Mouse (Mus musculus): ENCODE results near the gene Arel1.

DNA sequence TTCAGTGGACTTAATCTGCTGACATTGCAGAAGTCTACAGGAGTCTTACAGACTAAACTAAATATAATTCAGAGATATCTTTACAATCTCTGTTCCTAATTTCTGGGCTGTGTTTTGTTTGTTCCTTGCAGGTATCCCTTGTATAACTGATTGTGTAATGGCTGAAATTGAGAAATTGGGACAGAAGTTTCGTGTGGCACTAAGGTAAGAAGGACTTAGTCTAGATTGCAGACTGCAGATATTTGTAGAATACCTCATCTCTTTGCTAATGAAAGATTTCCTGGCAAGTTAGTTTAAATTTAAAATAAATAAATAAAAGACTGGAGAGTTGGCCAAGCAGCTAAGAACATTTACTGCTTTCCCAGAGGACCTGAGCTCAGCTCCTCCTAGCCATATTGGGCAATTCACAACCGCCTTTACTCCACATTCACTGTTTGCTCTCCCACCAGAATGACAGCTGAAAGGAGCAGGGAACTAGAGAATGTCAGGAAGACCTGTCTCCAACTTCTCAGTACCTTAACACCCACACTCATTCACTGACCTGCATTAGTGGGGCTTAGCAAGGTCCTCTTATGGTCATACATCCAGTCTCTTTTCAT, 8.7 kb upstream of the Arel1 start:
- TF ChIP-seq CTCF (IDR thresholded peaks at IDR 0.05; ENCODE audit: low read depth, low read length) = no peak
- TF ChIP-seq POLR2A (IDR thresholded peaks at IDR 0.05; ENCODE audit: extremely low read depth, insufficient read depth, low read length) = no peak
